In the genomic region with DNA sequence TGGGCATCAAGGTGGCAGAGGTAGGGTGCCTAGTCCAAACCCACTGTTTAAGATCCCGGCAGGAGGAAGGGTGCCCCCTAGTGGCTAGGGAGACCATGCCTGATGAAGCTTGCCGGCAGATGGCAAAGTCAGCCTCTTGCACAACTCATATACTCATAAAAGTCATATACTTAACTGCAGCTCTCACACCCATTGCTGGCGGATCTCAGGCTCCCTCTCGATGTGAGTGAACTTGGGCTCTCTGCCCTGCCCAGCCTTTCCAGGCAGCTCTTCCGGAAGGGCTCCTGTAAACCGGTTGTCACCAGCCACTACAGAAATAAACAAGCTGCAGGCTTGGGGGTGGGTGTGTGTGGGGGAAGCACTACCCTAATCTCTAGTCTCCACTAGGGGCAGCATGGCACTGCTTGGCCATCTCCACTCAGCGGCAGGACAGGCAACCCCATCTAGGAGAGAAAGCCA, we compare ENCODE assay signal across 8 mouse cellular contexts. TPM values are rescaled to one million over a fixed set of nuclear protein-coding genes. Genes with fewer than 3 reads are reported as not detected.
A peak's percentile ranks its signal among the peaks of the same experiment; 100 is the strongest.
DNase-seq lines count a peak whose midpoint lies in the region; ATAC-seq and TF ChIP-seq lines count a peak whose summit lies in the region.

No protein-coding gene starts in this region.

- peak; percentile 73 for TF ChIP-seq CTCF in gastrocnemius, adult 2 months (IDR thresholded peaks at IDR 0.05)

- peak overlapping the region; percentile 98 for H3K27ac ChIP-seq in gastrocnemius, adult 2 months

- intact Hi-C loops in gastrocnemius, adult 2 months (cut with DNase I): loop anchor here (1.0 to 5.0 kb wide), 3 partner anchors 27 to 64 kb away; partner anchors contain the start of gene Tmem203

- DNase-seq in ZHBTc4 (ENCODE audit: low read depth, low spot score): peak; percentile 96
- peak; percentile 91 for DNase-seq in gastrocnemius, adult 2 months
- peak; percentile 68 for DNase-seq in hindlimb bud, embryonic 11.5 days (ENCODE audit: extremely low spot score, low read depth, low spot score)
- peak; percentile 56 to 83 for DNase-seq in left cerebral cortex, adult 8-10 months (ENCODE audit: low spot score in 2 of 2)
- DNase-seq in right cerebral cortex, postnatal 14 days: peak; percentile 84
- peak; percentile 87 to 88 for DNase-seq in urinary bladder, postnatal 36 days (ENCODE audit: low spot score in 2 of 2)

- peak overlapping the region; percentile 61 for H3K4me3 ChIP-seq in gastrocnemius, adult 2 months

- peak; percentile 49 for ATAC-seq in common myeloid progenitor, adult 5-6 weeks (replicated peaks; ENCODE audit: low read depth, poor library complexity, severe bottlenecking)
- ATAC-seq in megakaryocyte progenitor cell, adult 5-6 weeks (replicated peaks; ENCODE audit: poor library complexity): peak; percentile 50

RNA-seq across cellular contexts. Expression of gene Tubb4b, which starts 4.0 kb away (rescaled TPM):
- 486 and 513 TPM in 2 replicates for total RNA-seq in common myeloid progenitor, adult 5-6 weeks (2017)
- total RNA-seq in gastrocnemius, adult 2 months (2021): 100 to 1,000 TPM; 185 to 269 TPM
- 100 to 1,000 TPM; 332 to 365 (median 345) TPM for total RNA-seq in left cerebral cortex, adult 8-10 months (2022)
- total RNA-seq in megakaryocyte progenitor cell, adult 5-6 weeks (2015): 435 and 440 TPM in 2 replicates
- total RNA-seq in megakaryocyte progenitor cell, adult 5-6 weeks (2017): 571 and 580 TPM in 2 replicates

RNA-seq across cellular contexts. Expression of gene Slc34a3, which starts 5.7 kb away (rescaled TPM):
- total RNA-seq in common myeloid progenitor, adult 5-6 weeks (2017): not detected in 2 replicates
- total RNA-seq in gastrocnemius, adult 2 months (2021): not detected
- total RNA-seq in left cerebral cortex, adult 8-10 months (2022): not detected
- not detected in 2 replicates for total RNA-seq in megakaryocyte progenitor cell, adult 5-6 weeks (2015)
- not detected in 2 replicates for total RNA-seq in megakaryocyte progenitor cell, adult 5-6 weeks (2017)

RNA-seq across cellular contexts. Expression of gene Rnf224, which starts 8.1 kb away (rescaled TPM):
- total RNA-seq in common myeloid progenitor, adult 5-6 weeks (2017): not detected in 2 replicates
- total RNA-seq in gastrocnemius, adult 2 months (2021): not detected
- not detected for total RNA-seq in left cerebral cortex, adult 8-10 months (2022)
- not detected in 2 replicates for total RNA-seq in megakaryocyte progenitor cell, adult 5-6 weeks (2015)
- 0.25 TPM in 1 of 2 replicates, not detected in the other for total RNA-seq in megakaryocyte progenitor cell, adult 5-6 weeks (2017)

RNA-seq across cellular contexts. Expression of gene Fam166a, which starts 9.9 kb away (rescaled TPM):
- total RNA-seq in common myeloid progenitor, adult 5-6 weeks (2017): not detected in 2 replicates
- total RNA-seq in gastrocnemius, adult 2 months (2021): not detected
- total RNA-seq in left cerebral cortex, adult 8-10 months (2022): 1 to 10 TPM in 1 of 4 experiments, not detected in 3; 1.4 TPM
- total RNA-seq in megakaryocyte progenitor cell, adult 5-6 weeks (2015): not detected in 2 replicates
- total RNA-seq in megakaryocyte progenitor cell, adult 5-6 weeks (2017): not detected in 2 replicates

RNA-seq across cellular contexts. Expression of gene Rnf208, which starts 13.6 kb away (rescaled TPM):
- 0.37 and 0.82 TPM in 2 replicates for total RNA-seq in common myeloid progenitor, adult 5-6 weeks (2017)
- under 1 TPM; 0.39 to 0.56 TPM for total RNA-seq in gastrocnemius, adult 2 months (2021)
- total RNA-seq in left cerebral cortex, adult 8-10 months (2022): 100 to 1,000 TPM; 263 to 288 (median 266) TPM
- 0.69 TPM in 1 of 2 replicates, not detected in the other for total RNA-seq in megakaryocyte progenitor cell, adult 5-6 weeks (2015)
- total RNA-seq in megakaryocyte progenitor cell, adult 5-6 weeks (2017): 0.29 TPM in 1 of 2 replicates, not detected in the other

Comparison
In these comparisons a context has a peak if more than half of its experiments do, and no peak if none do; other contexts are left out.
1. Peak in every context shown above with its lines: DNase-seq, ATAC-seq, H3K4me3 ChIP-seq and H3K27ac ChIP-seq.